Mouse (Mus musculus) cerebellum, postnatal 14 days (tissue): Measurements from ENCODE around the gene Ddx60.

Experiments
- DNase-seq, 2 experiments: peaks; one replicate each; pipeline ENCODE4 v3.0.0; 2021; ENCODE audit warnings: mixed read lengths in 2 of 2

Ddx60 gene

DNA sequence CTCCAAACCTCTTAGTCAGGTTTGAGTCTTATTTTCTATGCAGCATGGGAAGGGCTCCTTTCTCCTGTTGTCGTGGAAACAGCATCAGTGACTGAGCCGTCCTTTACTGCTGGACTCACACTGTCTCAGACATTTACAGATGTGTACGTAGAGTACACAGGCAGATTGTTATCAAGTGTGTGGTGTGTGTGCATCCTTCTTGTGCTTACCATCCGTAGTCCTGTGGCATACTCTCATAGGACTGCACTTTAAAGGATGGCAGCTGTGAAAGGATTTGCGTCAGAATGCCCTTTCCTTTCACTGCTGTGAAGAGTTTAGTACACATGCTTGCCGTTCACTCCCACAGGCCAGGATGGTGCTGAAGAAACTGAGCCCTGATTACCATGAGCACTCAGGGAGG, 61.6 kb downstream of the Ddx60 start:
- DNase-seq, result no peak

DNA sequence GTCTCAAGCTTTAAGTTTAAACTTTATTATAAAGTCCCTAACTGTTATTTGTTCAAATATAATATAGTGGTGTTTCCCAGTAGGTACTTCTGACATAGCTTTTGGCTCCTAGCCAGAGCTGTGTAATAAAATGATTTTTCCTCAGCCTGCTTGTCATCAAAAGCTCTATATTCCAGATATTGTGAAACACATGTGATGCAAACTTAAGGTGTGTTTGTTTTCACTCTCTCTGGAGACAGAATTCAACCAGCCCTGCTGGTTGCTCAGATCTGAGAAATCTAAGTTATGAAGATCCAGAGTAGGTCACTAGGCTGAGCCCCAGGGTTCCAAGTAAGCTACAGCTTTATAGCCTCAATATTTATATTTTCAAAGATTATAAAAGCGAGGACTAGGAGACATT, 64.9 kb downstream of the Ddx60 start:
- no peak for DNase-seq

DNA sequence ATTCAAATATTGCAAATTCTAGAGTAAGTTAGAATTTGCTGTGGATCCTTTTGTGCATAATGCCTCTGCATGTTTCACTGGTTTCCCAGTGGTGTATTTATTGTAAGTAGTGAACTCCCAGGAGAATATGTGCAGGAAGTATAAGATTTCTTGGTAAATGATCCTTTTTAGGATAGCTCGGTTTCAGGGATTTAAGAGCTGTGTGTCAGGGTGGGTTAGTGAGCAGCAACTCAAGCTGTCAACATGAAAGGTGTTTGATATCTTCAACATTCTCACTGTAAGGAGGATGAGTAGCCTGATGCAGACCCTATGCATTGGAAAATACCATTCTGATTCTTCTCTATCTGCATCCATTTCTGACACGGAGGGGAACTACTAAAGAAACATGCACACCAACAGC, 69.2 kb downstream of the Ddx60 start:
- no peak for DNase-seq

DNA sequence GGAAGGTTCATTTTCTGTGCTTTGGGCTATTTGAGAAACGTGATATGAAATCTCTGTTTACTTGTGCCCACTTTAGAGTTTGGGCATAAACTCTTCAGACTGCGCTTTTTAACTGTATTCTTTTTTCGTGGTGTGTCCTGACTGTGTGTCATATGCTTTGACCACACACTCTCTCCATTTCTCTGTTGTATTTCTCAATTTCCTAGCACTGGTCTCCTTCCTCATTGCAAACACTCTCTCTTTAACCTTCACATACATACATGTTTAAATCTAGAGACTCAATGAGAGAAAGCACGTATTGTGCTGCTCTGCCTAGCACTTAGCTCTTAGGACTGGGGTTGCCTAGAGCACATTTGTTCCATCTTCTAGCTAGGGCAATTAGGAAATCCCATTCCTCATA, 86.3 kb downstream of the Ddx60 start:
- DNase-seq, result no peak

DNA sequence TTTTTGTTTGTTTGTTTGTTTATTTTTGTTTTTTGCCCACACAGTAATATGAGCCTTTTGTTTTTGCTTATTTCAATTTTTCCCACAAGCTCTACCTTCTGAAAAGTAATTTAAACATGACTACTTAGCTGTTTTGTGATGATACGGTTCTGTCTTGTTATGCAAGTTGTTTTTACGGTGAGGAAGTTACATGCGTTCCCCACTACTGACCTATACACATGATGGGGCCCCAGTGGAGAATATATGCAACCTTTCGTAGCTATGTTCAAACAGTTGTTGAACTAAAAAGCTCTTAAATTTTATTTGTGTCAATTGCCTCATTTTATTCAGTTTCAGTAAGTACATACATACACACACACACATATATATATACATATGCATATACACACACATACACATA, 86.7 kb downstream of the Ddx60 start:
- no peak for DNase-seq

DNA sequence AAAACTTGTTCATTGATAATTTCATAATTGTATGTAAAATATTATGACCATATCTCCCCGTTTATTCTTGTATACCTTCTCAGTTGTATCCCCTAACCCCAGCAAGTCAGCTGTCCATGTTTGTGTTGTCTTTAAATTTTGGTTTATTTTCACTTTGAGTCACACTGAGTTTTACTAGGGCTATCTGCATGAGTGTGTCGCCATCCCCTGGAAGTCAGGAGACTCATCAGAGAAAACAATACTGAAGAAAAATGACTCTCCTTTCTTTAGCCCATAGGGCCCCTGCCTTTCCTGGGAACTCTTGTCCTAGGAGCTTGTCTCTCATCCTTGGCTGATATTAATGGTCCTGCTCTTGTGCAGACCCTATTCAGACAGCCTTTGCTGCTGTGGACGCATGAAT, 106.5 kb downstream of the Ddx60 start:
- DNase-seq, result no peak

DNA sequence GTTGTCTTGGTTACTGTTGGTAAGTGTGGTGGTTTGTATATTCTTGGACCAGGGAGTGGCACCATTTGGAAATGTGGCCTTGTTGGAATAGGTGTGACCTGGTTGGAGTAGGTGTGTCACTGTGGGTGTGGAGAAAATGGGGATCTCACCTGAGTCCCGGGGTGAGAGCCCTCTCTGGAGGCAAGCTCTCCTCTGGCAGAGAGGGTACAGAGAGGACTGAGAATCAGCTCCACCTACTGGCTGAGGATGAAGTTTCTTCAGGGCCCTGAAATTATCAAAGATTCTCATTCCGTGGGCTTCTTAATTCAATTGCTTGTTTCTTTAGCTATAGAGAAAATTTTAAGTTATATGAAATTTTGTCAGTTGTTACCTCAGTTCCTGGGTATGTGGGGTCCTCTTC, 118.9 kb downstream of the Ddx60 start:
- no peak for DNase-seq

DNA sequence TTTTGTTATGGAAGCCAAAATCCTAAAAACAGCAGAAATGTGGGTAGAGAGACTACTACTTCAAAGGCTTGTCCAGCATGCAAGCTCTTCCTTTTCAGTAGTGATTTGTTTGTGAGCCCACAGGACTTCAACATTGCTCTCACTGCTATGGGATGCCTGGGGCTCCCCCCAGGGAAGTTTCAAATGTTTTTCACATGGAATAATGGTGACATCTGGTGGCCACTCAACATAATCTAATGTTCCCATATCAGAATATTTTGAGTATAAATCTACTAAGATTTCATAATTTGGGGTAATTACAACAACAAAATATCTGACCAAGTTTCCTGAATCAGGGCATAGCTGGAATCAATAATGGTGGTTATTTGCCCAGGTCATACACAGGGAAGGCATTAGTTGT, 132.5 kb downstream of the Ddx60 start:
- peak; percentile 9 to 15 for DNase-seq

DNA sequence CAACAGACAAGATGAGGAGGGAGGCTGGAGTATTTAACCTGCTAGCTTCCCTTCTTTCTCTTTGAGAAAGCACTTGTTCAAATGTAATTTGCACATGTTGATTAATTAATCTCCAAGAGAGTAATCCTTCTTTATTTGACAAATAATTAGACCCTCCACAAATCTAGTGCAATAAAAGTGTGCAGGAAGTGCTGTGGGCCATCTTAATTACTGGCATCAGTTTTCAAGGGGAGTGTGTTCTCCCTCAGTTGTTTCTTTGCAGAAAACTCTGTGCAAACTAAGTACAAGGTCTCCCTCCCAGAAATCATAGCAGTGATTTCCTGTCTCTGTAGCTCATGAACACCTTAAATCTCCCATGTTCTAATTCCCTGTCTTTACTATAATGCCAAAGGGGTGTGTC, 140.4 kb downstream of the Ddx60 start:
- no peak for DNase-seq

DNA sequence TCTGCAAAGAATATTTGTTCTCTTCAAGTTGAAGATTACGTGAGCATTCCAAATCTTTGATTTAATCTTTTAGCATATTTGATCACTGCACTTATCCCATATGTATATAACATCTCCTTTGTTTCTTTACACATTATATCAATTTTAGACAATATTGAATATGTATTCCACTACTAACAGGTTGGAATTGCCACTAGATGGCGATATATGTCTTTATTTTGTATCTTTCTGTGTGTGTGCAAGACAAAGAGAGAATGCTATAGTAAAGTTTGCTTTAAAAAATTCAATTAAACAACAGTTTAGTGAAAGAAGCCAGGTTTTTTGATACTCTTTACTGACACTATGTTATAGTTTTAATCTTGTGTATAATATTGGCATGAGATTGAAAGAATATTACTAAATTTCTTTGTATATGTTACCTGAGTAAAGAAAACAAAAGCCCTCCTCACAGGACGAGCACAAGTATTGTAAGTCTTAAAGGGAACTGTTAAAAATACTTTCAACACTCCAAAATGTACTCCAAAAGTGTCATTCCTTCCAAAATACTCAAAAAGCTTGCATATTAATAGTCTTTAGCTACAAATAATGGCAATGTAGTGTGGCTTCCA, 152.4 kb downstream of the Ddx60 start:
- DNase-seq, result peak; percentile 23 to 48

DNA sequence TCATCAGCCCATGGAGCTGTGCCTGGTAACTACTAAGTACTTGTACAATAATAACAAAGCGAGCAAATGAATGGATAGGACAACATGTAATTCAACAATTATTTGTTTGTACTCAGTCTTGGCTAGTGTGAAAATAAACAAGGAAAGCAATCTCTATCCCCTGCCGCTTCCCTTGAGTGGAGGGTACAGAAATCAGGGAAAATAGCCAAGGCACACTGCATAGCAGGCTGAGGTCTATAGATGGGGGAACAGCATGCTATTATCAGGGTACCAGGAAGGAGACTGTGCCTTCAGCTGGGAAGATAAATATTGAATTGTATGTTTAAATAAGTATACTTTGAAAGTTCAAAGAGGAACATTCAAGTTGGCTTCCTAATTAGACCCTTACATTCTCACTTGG, 153.9 kb downstream of the Ddx60 start:
- no peak for DNase-seq
